Mouse (Mus musculus): ENCODE measurements around the gene Tns1. TPM values are rescaled to one million over a fixed set of nuclear protein-coding genes. Genes with fewer than 3 reads are reported as not detected.

Tns1 gene
- polyA plus RNA-seq, 1 experiment = 26.4 TPM

- 85% methylated on average over 2 of the region's 2 CpGs for WGBS
- Histone ChIP-seq H3K4me1 (ENCODE audit: control insufficient read depth, insufficient read depth, low read length) (no peaks in the 10 kb centered on the region), H3K27ac (ENCODE audit: control insufficient read depth, insufficient read depth, low read depth, low read length, poor library complexity) (no peak overlapping the region), H3K4me3 (replicated peaks; ENCODE audit: control insufficient read depth, low read depth, low read length) (no peak overlapping the region)
- no peak for TF ChIP-seq POLR2A (IDR thresholded peaks at IDR 0.05; ENCODE audit: borderline replicate concordance, control insufficient read depth, low read depth, low read length)
- no peak for TF ChIP-seq CTCF (IDR thresholded peaks at IDR 0.05; ENCODE audit: control insufficient read depth, insufficient read depth, low read length)
Observed at GRCm38 (mm10) chr1:74045034-74045433, 79.2 kb downstream of the Tns1 start.

- H3K4me3 ChIP-seq (replicated peaks; ENCODE audit: control insufficient read depth, low read depth, low read length) = no peak overlapping the region
- no peaks in the 10 kb centered on the region for H3K4me1 ChIP-seq (ENCODE audit: control insufficient read depth, insufficient read depth, low read length)
- 83% methylated on average over 1 of the region's 1 CpGs for WGBS
- no peak for TF ChIP-seq CTCF (IDR thresholded peaks at IDR 0.05; ENCODE audit: control insufficient read depth, insufficient read depth, low read length)
- no peak for TF ChIP-seq POLR2A (IDR thresholded peaks at IDR 0.05; ENCODE audit: borderline replicate concordance, control insufficient read depth, low read depth, low read length)
- no peak overlapping the region for H3K27ac ChIP-seq (ENCODE audit: control insufficient read depth, insufficient read depth, low read depth, low read length, poor library complexity)
Observed at GRCm38 (mm10) chr1:74044421-74044820, 79.8 kb downstream of the Tns1 start.

GRCm38 (mm10) chr1:74043584-74044105 is 80.6 kb downstream of the Tns1 start:
- Histone ChIP-seq H3K4me1 (ENCODE audit: control insufficient read depth, insufficient read depth, low read length) (peaks cover 1% of the 10 kb centered on the region; the same call in 1 of the 2 replicates), H3K27ac (ENCODE audit: control insufficient read depth, insufficient read depth, low read depth, low read length, poor library complexity) (no peak overlapping the region), H3K4me3 (replicated peaks; ENCODE audit: control insufficient read depth, low read depth, low read length) (no peak overlapping the region)
- TF ChIP-seq CTCF (IDR thresholded peaks at IDR 0.05; ENCODE audit: control insufficient read depth, insufficient read depth, low read length) (no peak), POLR2A (IDR thresholded peaks at IDR 0.05; ENCODE audit: borderline replicate concordance, control insufficient read depth, low read depth, low read length) (no peak)
- 57% methylated on average over 4 of the region's 4 CpGs for WGBS

- H3K27ac ChIP-seq (ENCODE audit: control insufficient read depth, insufficient read depth, low read depth, low read length, poor library complexity) = no peak overlapping the region
- TF ChIP-seq CTCF (IDR thresholded peaks at IDR 0.05; ENCODE audit: control insufficient read depth, insufficient read depth, low read length) = no peak
- TF ChIP-seq POLR2A (IDR thresholded peaks at IDR 0.05; ENCODE audit: borderline replicate concordance, control insufficient read depth, low read depth, low read length) = no peak
- 61% methylated on average over 3 of the region's 3 CpGs for WGBS
- peaks cover 1% of the 10 kb centered on the region; the same call in 1 of the 2 replicates for H3K4me1 ChIP-seq (ENCODE audit: control insufficient read depth, insufficient read depth, low read length)
- H3K4me3 ChIP-seq (replicated peaks; ENCODE audit: control insufficient read depth, low read depth, low read length) = no peak overlapping the region
Observed at GRCm38 (mm10) chr1:74042711-74043467, 81.4 kb downstream of the Tns1 start.

- Histone ChIP-seq H3K27ac (ENCODE audit: control insufficient read depth, insufficient read depth, low read depth, low read length, poor library complexity) (no peak overlapping the region), H3K4me1 (ENCODE audit: control insufficient read depth, insufficient read depth, low read length) (peaks cover 1% of the 10 kb centered on the region; the same call in 1 of the 2 replicates), H3K4me3 (replicated peaks; ENCODE audit: control insufficient read depth, low read depth, low read length) (no peak overlapping the region)
- TF ChIP-seq CTCF (IDR thresholded peaks at IDR 0.05; ENCODE audit: control insufficient read depth, insufficient read depth, low read length) (no peak), POLR2A (IDR thresholded peaks at IDR 0.05; ENCODE audit: borderline replicate concordance, control insufficient read depth, low read depth, low read length) (no peak)
- 60% methylated on average over 8 of the region's 8 CpGs for WGBS
Observed at GRCm38 (mm10) chr1:74041692-74042091, 82.6 kb downstream of the Tns1 start.

GRCm38 (mm10) chr1:74041178-74041577 is 83.1 kb downstream of the Tns1 start:
- no peak overlapping the region for H3K27ac ChIP-seq (ENCODE audit: control insufficient read depth, insufficient read depth, low read depth, low read length, poor library complexity)
- TF ChIP-seq CTCF (IDR thresholded peaks at IDR 0.05; ENCODE audit: control insufficient read depth, insufficient read depth, low read length) (no peak), POLR2A (IDR thresholded peaks at IDR 0.05; ENCODE audit: borderline replicate concordance, control insufficient read depth, low read depth, low read length) (no peak)
- H3K4me3 ChIP-seq (replicated peaks; ENCODE audit: control insufficient read depth, low read depth, low read length) = no peak overlapping the region
- 73% methylated on average over 7 of the region's 7 CpGs for WGBS
- H3K4me1 ChIP-seq (ENCODE audit: control insufficient read depth, insufficient read depth, low read length) = peaks cover 1% of the 10 kb centered on the region; the same call in 1 of the 2 replicates

- Histone ChIP-seq H3K27ac (ENCODE audit: control insufficient read depth, insufficient read depth, low read depth, low read length, poor library complexity) (no peak overlapping the region), H3K4me1 (ENCODE audit: control insufficient read depth, insufficient read depth, low read length) (peaks cover 1% of the 10 kb centered on the region; the same call in 1 of the 2 replicates), H3K4me3 (replicated peaks; ENCODE audit: control insufficient read depth, low read depth, low read length) (peak overlapping the region; percentile 41)
- WGBS = 8% methylated on average over 39 of the region's 40 CpGs
- peak; percentile 10; the same call in 1 of the 2 replicates for TF ChIP-seq POLR2A (IDR thresholded peaks at IDR 0.05; ENCODE audit: borderline replicate concordance, control insufficient read depth, low read depth, low read length)
- TF ChIP-seq CTCF (IDR thresholded peaks at IDR 0.05; ENCODE audit: control insufficient read depth, insufficient read depth, low read length) = no peak
Observed at GRCm38 (mm10) chr1:74036560-74037390, 87.5 kb downstream of the Tns1 start.

Data from bone marrow, adult 2 months (tissue).